Mouse (Mus musculus) heart, postnatal 0 days (tissue): ENCODE measurements at regions not wholly inside any gene's neighbourhood (a gene's known extent, or its start where the extent isn't known, plus 50 kb on each side); places are given as distances from the start of the nearest gene placed in this dataset.

ENCODE experiments used
- CTCF ChIP-seq: IDR thresholded peaks from 2 replicates; pipeline ENCODE4 v1.5.1; 2016; ENCODE audit warnings: antibody characterized with exemption, control low read depth, low read depth
- EP300 ChIP-seq: IDR thresholded peaks from 2 replicates; pipeline ENCODE4 v1.6.1; 2016; ENCODE audit warnings: antibody characterized with exemption, low read depth

GRCm38 (mm10) chr1:121047406-121047805 lies 285.0 kb downstream of the Insig2 start:
- no peak for TF ChIP-seq CTCF
- TF ChIP-seq EP300: no peak
